Mouse (Mus musculus): Measurements from ENCODE around the gene Tmod3.

GRCm38 (mm10) chr9:75593481-75593880, 34.0 kb upstream of the Tmod3 start:
- TF ChIP-seq POLR2A (IDR thresholded peaks at IDR 0.05; ENCODE audit: insufficient read depth, low read depth, low read length) (no peak), CTCF (IDR thresholded peaks at IDR 0.05; ENCODE audit: insufficient read depth, low read depth, low read length) (no peak)
